Mouse (Mus musculus) myocyte (in vitro differentiated cells): Measurements from ENCODE around the gene Ghdc. TPM values are rescaled to one million over a fixed set of nuclear protein-coding genes. Genes with fewer than 3 reads are reported as not detected.

ENCODE experiments used
- H3K27me3 ChIP-seq: one replicate; pipeline ENCODE4 v1.6.1; 2011; ENCODE audit not compliant: control insufficient read depth, insufficient read depth, insufficient read length
- H3K36me3 ChIP-seq: one replicate; pipeline ENCODE4 v1.6.1; 2011; ENCODE audit not compliant: control insufficient read depth, insufficient read depth
- H3K4me2 ChIP-seq: one replicate; pipeline ENCODE4 v1.6.1; 2011; ENCODE audit warnings: low read depth, control low read depth
- H3K4me3 ChIP-seq: one replicate; pipeline ENCODE4 v1.5.1; 2011; ENCODE audit warnings: mild to moderate bottlenecking, control low read depth, moderate library complexity
- H3K79me2 ChIP-seq: one replicate; pipeline ENCODE4 v1.6.1; 2011; ENCODE audit not compliant: control insufficient read depth, insufficient read depth
- H3ac ChIP-seq: one replicate; pipeline ENCODE4 v1.6.1; 2011; ENCODE audit not compliant: control insufficient read depth, insufficient read length
- CEBPB ChIP-seq: IDR thresholded peaks from 2 replicates; pipeline ENCODE4 v1.6.1; 2011; ENCODE audit warnings: mild to moderate bottlenecking, moderate library complexity; ENCODE audit not compliant: poor library complexity, insufficient read depth, severe bottlenecking
- E2F4 ChIP-seq: IDR thresholded peaks from one replicate; pipeline ENCODE4 v1.6.1; 2011; ENCODE audit warnings: mild to moderate bottlenecking, control low read depth, moderate library complexity; ENCODE audit not compliant: insufficient read depth
- MAX ChIP-seq: IDR thresholded peaks from one replicate; pipeline ENCODE4 v1.6.1; 2011; ENCODE audit warnings: low read depth, mild to moderate bottlenecking, control low read depth
- MYOD1 ChIP-seq, 3 experiments: IDR thresholded peaks; one replicate each; pipeline ENCODE4 v1.6.1; 2011; ENCODE audit warnings: control low read depth in 2 of 3, low read depth in 2 of 3, mild to moderate bottlenecking in 2 of 3, moderate library complexity in 1 of 3; ENCODE audit not compliant: insufficient read length in 2 of 3, control insufficient read depth in 1 of 3
- MYOG ChIP-seq, 3 experiments: IDR thresholded peaks; one replicate each; pipeline ENCODE4 v1.6.1; 2011; ENCODE audit warnings: control low read depth in 2 of 3, low read depth in 2 of 3, mild to moderate bottlenecking in 2 of 3; ENCODE audit not compliant: insufficient read length in 2 of 3, control insufficient read depth in 1 of 3, insufficient read depth in 1 of 3
- POLR2A ChIP-seq: IDR thresholded peaks from one replicate; pipeline ENCODE4 v1.6.1; 2011; ENCODE audit warnings: low read depth, mild to moderate bottlenecking, control low read depth, moderate library complexity; ENCODE audit not compliant: insufficient read length
- POLR2AphosphoS2 ChIP-seq: IDR thresholded peaks from one replicate; pipeline ENCODE4 v1.6.1; 2011; ENCODE audit warnings: low read depth, control low read depth; ENCODE audit not compliant: insufficient read length
- REST ChIP-seq: IDR thresholded peaks from one replicate; pipeline ENCODE4 v1.6.1; 2011; ENCODE audit warnings: mild to moderate bottlenecking, control low read depth, moderate library complexity; ENCODE audit not compliant: insufficient read depth, insufficient read length
- SRF ChIP-seq: IDR thresholded peaks from one replicate; pipeline ENCODE4 v1.6.1; 2011; ENCODE audit warnings: low read depth; ENCODE audit not compliant: control insufficient read depth, insufficient read length
- TCF12 ChIP-seq: IDR thresholded peaks from one replicate; pipeline ENCODE4 v1.6.1; 2011; ENCODE audit warnings: mild to moderate bottlenecking, control low read depth; ENCODE audit not compliant: poor library complexity, insufficient read depth, severe bottlenecking
- TCF3 ChIP-seq: IDR thresholded peaks from one replicate; pipeline ENCODE4 v1.6.1; 2011; ENCODE audit warnings: low read depth, control low read depth; ENCODE audit not compliant: insufficient read length
- USF1 ChIP-seq: IDR thresholded peaks from one replicate; pipeline ENCODE4 v1.6.1; 2011; ENCODE audit warnings: low read depth, mild to moderate bottlenecking, control low read depth, moderate library complexity
- polyA plus RNA-seq: library from polyadenylated mRNA; unstranded; fragments of >200 nt; fragmentation: generic; extraction: Trizol; gene quantifications from one replicate; pipeline ENCODE4 v1.2.1, GENCODE M21; 2012; ENCODE audit warnings: missing spikeins

The Ghdc gene
- polyA plus RNA-seq, 1 experiment: 10.4 TPM

GRCm38 (mm10) chr11:100719893-100720292 is 50.9 kb downstream of the Ghdc start:
- Histone ChIP-seq H3K79me2 (peaks cover 44% of the 10 kb centered on the region), H3K27me3 (no peaks in the 10 kb centered on the region), H3K4me3 (no peak overlapping the region), H3ac (no peak overlapping the region), H3K36me3 (peaks cover 14% of the 10 kb centered on the region), H3K4me2 (peak overlapping the region; percentile 44)
- TF ChIP-seq MYOD1 (IDR thresholded peaks at IDR 0.05; ENCODE audit: control insufficient read depth in 1 of 3, insufficient read length in 2 of 3, low read depth in 2 of 3): no peak
- no peak for TF ChIP-seq POLR2AphosphoS2
- no peak for TF ChIP-seq SRF
- TF ChIP-seq CEBPB: no peak
- TF ChIP-seq REST: no peak
- TF ChIP-seq MYOG (IDR thresholded peaks at IDR 0.05; ENCODE audit: control insufficient read depth in 1 of 3, insufficient read depth in 1 of 3, insufficient read length in 2 of 3, low read depth in 2 of 3): no peak
- no peak for TF ChIP-seq E2F4
- TF ChIP-seq TCF12: no peak
- no peak for TF ChIP-seq TCF3
- no peak for TF ChIP-seq USF1
- no peak for TF ChIP-seq MAX
- TF ChIP-seq POLR2A: no peak

GRCm38 (mm10) chr11:100719312-100719711 is 51.4 kb downstream of the Ghdc start:
- TF ChIP-seq MAX (no peak), MYOG (IDR thresholded peaks at IDR 0.05; ENCODE audit: control insufficient read depth in 1 of 3, insufficient read depth in 1 of 3, insufficient read length in 2 of 3, low read depth in 2 of 3) (no peak), E2F4 (no peak), USF1 (no peak), REST (no peak), SRF (no peak), MYOD1 (IDR thresholded peaks at IDR 0.05; ENCODE audit: control insufficient read depth in 1 of 3, insufficient read length in 2 of 3, low read depth in 2 of 3) (no peak), POLR2A (no peak), CEBPB (no peak), TCF12 (no peak), TCF3 (no peak), POLR2AphosphoS2 (no peak)
- H3K79me2 ChIP-seq: peaks cover 44% of the 10 kb centered on the region
- H3K4me3 ChIP-seq: no peak overlapping the region
- H3K27me3 ChIP-seq: no peaks in the 10 kb centered on the region
- H3K4me2 ChIP-seq: no peak overlapping the region
- H3ac ChIP-seq: no peak overlapping the region
- H3K36me3 ChIP-seq: peaks cover 14% of the 10 kb centered on the region

DNA sequence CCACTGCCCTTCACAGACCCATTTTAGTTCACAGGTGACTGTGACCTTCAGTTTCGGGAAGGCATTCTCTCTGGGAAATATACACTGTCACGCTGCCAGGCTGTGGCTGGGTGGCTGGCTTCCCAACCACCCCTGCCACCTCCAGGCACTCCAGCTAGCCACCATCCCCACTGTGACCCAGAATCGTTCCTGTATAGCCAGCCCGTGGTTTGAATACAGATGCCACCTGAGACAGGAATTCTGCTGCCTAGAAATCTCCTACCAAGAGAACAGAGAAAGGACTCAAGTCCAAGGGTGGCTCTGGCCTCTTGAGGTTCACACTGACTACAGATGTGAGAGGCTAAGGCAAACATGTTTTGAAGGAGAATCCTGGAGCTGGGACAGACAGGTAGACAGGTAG is 51.9 kb downstream of the Ghdc start:
- H3K4me2 ChIP-seq: no peak overlapping the region
- TF ChIP-seq MYOD1 (IDR thresholded peaks at IDR 0.05; ENCODE audit: control insufficient read depth in 1 of 3, insufficient read length in 2 of 3, low read depth in 2 of 3) (no peak), MAX (no peak), TCF3 (no peak), MYOG (IDR thresholded peaks at IDR 0.05; ENCODE audit: control insufficient read depth in 1 of 3, insufficient read depth in 1 of 3, insufficient read length in 2 of 3, low read depth in 2 of 3) (no peak), POLR2AphosphoS2 (no peak)
- no peak overlapping the region for H3K4me3 ChIP-seq
- peaks cover 40% of the 10 kb centered on the region for H3K79me2 ChIP-seq
- no peak overlapping the region for H3ac ChIP-seq
- H3K27me3 ChIP-seq: no peaks in the 10 kb centered on the region
- peaks cover 14% of the 10 kb centered on the region for H3K36me3 ChIP-seq

DNA sequence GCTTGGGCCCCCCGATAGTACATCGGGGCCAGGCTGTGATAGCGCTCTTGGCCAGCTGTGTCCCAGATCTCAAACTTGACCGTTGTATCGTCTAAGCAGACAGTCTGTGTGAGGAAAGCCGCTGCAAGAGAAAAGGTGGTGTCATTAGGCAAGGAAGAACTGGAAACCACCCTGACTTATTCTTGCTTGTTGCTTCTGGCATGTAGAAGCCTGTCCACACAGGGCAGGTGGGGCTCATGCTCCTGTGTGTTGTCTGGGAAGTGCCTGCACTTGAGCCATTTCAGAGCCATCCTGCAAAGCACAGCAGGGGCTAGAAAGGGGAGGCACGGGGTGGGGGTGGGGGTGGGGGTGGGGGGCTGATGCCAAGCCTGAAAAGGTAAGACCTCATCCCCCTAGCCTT is 52.3 kb downstream of the Ghdc start:
- Histone ChIP-seq H3K4me3 (no peak overlapping the region), H3K36me3 (peaks cover 14% of the 10 kb centered on the region), H3K4me2 (no peak overlapping the region), H3ac (no peak overlapping the region), H3K79me2 (peaks cover 36% of the 10 kb centered on the region), H3K27me3 (no peaks in the 10 kb centered on the region)
- TF ChIP-seq MAX: no peak
- no peak for TF ChIP-seq POLR2AphosphoS2
- no peak for TF ChIP-seq TCF12
- TF ChIP-seq CEBPB: no peak
- TF ChIP-seq TCF3: no peak
- TF ChIP-seq MYOD1 (IDR thresholded peaks at IDR 0.05; ENCODE audit: control insufficient read depth in 1 of 3, insufficient read length in 2 of 3, low read depth in 2 of 3): no peak

- H3K27me3 ChIP-seq: no peaks in the 10 kb centered on the region
- TF ChIP-seq CEBPB: no peak
- no peak for TF ChIP-seq MAX
- no peak for TF ChIP-seq MYOD1 (IDR thresholded peaks at IDR 0.05; ENCODE audit: control insufficient read depth in 1 of 3, insufficient read length in 2 of 3, low read depth in 2 of 3)
- no peak for TF ChIP-seq TCF3
- TF ChIP-seq POLR2AphosphoS2: no peak
- no peak for TF ChIP-seq REST
- H3K4me3 ChIP-seq: no peak overlapping the region
- H3K79me2 ChIP-seq: peaks cover 18% of the 10 kb centered on the region
- no peak overlapping the region for H3K4me2 ChIP-seq
- peaks cover 14% of the 10 kb centered on the region for H3K36me3 ChIP-seq
- no peak overlapping the region for H3ac ChIP-seq
Observed at GRCm38 (mm10) chr11:100716649-100717048, 54.1 kb downstream of the Ghdc start.

Other genes with a start within 250 kb of the Ghdc start
- 95.5 TPM for gene Acly, start 243.0 kb downstream of the Ghdc start, polyA plus RNA-seq
- gene Ttc25, start 225.3 kb downstream of the Ghdc start, polyA plus RNA-seq: 0.71 TPM
- 18.5 TPM for gene Cnp, start 196.1 kb downstream of the Ghdc start, polyA plus RNA-seq
- 130 TPM for gene Nkiras2, start 151.7 kb downstream of the Ghdc start, polyA plus RNA-seq
- 113 TPM for gene Dnajc7, start 150.8 kb downstream of the Ghdc start, polyA plus RNA-seq
- gene Zfp385c, start 78.5 kb downstream of the Ghdc start, polyA plus RNA-seq: 0.24 TPM
- gene Dhx58, start 66.7 kb downstream of the Ghdc start, polyA plus RNA-seq: 0.40 TPM
- gene Kat2a, start 58.5 kb downstream of the Ghdc start, polyA plus RNA-seq: 29.9 TPM
- 0.23 TPM for gene Hspb9, start 57.1 kb downstream of the Ghdc start, polyA plus RNA-seq
- 128 TPM for gene Rab5c, start 32.7 kb downstream of the Ghdc start, polyA plus RNA-seq
- gene Kcnh4, start 11.0 kb downstream of the Ghdc start, polyA plus RNA-seq: 0.05 TPM
- gene Hcrt, start 8.0 kb downstream of the Ghdc start, polyA plus RNA-seq: not detected
- 12.0 TPM for gene Stat5b, start 79.8 kb upstream of the Ghdc start, polyA plus RNA-seq
- gene Stat5a, start 88.4 kb upstream of the Ghdc start, polyA plus RNA-seq: 27.2 TPM
- 93.7 TPM for gene Stat3, start 168.6 kb upstream of the Ghdc start, polyA plus RNA-seq
- gene Cavin1, start 199.9 kb upstream of the Ghdc start, polyA plus RNA-seq: 284 TPM
- gene Atp6v0a1, start 238.5 kb upstream of the Ghdc start, polyA plus RNA-seq: 45.0 TPM